Mouse (Mus musculus): Measurements from ENCODE around the gene Wipf1.

- no peak for TF ChIP-seq POLR2A (IDR thresholded peaks at IDR 0.05; ENCODE audit: control insufficient read depth, extremely low read depth, insufficient read depth, low read length, poor library complexity)
- no peak for TF ChIP-seq CTCF (IDR thresholded peaks at IDR 0.05; ENCODE audit: borderline replicate concordance, control insufficient read depth, extremely low read depth, insufficient read depth, low read length, poor library complexity)
These were observed 132.1 kb downstream of the Wipf1 start for GRCm38 (mm10) chr2:73397476-73397875.
